Mouse (Mus musculus) thymus, adult 18-20 months (tissue): ENCODE measurements around the gene Psmd9.

Experiments
- DNase-seq, 2 experiments: peaks; one replicate each; pipeline ENCODE4 v3.0.0; 2022; ENCODE audit warnings: mixed read lengths in 2 of 2

Gene Psmd9

DNA sequence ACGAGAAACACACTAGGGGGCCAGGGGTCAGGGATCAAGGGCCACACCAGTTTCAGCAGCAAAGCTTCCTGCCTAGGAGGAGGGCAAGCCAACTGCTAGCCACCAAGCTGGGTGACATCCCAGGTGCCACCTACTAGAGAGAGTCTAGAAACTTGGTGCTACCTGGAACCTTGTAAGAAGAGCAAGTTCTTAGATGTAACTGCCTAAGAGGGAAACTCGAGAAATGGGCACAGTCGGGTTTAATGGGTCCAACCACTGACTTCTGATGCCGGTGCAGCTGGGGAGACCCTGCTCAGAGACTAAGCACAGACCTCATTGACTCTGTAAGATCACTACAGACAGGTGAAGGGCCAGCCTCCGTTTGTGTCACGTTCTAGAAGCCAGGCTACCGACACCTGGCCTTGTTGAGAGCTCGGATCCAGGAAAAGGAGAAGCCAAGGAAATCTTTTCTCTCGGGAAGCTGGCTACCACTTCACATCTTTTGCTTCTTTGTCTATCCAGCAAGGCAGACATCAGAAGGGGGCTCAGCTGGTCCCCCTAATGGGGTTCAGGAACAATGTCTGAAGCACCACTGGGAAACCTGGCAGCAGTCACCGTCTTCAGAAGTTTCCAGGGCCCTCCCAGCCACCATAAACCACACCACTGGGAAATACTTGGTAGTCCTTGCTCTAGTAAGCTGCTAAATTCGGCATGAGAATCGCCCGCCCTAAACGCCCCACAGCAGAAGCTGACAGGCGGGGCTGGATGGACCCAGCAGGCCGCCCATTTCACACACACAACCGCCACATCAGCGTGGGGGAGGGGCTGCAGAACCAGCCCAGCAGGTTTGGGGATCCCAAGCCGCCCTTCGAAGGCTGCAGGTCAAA, 31.9 kb upstream of the Psmd9 start:
- peak in 1 of 2 experiments; percentile 68 for DNase-seq

DNA sequence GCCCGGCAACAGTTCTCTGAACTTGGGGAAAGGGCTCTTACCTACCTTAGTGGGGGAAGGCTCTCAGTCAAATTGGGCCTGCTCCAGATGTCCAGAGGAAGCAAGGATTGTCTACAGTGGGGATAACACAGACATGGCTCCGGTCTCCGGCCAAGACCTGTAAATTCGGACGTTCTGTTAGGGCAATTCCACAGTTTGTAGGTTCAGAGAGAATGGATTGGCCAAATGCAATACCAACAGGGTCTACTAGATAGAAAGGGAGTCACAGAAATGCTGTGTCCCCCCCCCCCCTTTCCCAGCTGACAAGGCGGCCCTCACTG, 31.3 kb upstream of the Psmd9 start:
- DNase-seq, result no peak

DNA sequence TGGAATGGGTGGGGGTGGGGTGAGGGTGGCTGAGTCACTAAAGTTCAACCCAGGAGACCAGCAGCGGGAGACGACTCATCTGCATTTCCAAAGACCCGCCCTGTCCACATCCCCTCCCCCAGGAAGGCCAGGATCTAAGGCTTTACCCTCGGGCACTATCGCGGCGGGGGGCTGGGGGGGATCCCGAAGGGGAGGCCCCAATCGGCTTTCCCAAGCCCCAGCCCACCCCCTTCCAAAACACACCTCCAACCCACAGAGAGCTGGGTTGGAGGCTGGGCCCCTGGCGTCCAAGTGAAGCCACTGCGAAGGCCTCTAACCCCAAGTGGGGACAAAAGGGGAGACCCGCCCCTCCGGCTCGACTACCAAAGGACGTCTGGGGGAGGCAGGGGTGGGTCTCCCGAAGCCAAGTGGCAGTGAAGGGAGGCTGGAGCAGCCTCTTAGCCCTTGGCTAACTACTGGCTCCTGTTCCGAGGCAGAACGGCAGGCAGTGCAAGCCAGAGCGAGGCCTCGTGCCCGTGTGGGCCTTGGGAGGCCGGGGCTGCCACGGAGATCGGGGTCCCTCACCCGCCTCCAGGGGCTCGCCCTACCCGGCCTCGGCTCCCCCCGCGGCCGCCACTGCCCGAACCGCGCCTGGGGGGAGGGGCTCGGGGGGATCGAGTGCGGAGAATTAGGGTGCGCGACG, 30.8 kb upstream of the Psmd9 start:
- peak in 1 of 2 experiments; percentile 61 for DNase-seq

DNA sequence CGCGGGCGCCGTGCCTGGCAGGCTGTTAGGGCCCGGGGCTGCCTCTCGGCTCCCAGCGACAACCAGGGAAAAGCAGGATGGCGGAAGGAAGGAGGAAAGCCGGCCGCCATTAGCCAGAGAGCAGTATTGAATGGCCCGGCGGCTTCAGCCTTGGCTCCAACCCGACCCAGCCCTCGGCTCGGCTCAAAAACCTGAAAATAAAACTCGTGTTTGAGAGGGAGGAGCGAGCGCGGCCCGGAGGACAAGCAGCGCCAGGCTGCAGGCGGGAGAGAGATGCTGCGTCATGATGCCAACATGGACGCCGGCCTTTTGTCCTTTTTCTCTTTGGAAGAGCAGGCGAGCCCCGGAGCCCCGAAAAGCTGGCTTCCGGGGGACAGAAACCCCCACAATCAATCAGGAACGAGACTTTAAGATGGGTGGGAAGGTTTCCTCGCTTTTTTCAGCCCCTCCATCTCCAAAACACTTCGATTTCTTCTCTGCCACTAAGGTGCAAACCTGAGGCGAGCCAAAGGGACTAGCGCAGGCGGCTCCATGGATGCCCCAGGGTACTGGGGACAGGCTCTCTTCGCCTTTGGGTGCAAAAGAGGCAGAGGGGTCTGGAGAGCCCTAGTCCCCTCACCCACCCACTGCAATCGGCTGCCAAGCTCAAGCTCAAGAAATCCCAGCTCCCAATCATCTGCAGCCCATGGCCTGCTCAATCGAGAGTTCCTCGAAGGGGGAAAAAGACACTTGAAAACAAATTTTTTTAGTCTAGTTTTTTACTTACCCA, 30.1 kb upstream of the Psmd9 start:
- peak in 1 of 2 experiments; percentile 73 for DNase-seq

DNA sequence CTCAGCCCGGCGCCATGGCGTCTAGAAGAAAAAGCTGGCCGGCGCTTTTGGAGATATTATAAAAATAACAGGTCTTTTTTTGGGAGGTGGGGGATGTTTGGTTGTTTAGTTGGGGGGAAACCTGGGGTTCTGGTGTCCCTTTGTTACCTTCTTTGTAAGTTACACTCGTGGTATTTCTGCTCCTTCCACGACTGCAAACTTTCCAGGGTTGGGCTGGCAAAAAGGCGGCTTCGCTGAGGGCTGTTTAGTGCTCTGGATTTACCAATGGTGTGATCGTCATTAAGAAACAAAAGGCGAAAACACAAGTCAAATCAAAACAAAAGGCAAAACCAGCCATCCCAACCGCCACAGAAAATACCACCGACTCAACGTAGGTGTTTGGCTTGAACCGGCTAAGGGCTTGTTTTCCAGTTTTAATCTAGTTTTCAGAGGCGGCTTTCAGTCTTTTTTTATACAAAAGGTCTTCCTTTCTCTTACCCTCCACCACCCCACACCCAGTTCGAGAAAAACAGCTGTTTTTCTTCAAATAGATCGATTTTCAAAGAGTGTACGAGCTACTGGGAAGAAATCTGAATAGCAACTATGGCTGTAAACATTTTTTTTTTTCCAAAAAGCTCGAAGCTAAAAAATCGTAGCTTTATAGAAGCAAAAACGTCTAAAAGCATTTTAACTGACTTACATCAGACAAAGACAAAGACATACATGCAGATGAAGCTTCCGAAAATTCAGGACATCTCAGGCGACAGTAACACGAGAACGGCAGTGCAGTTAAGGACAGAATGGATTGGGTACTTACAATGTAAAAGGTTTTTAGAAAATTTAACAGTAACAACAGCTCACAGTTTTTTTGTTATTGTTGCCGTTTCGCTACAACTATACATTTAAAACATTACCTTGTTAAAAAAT, 29.2 kb upstream of the Psmd9 start:
- DNase-seq, result no peak

DNA sequence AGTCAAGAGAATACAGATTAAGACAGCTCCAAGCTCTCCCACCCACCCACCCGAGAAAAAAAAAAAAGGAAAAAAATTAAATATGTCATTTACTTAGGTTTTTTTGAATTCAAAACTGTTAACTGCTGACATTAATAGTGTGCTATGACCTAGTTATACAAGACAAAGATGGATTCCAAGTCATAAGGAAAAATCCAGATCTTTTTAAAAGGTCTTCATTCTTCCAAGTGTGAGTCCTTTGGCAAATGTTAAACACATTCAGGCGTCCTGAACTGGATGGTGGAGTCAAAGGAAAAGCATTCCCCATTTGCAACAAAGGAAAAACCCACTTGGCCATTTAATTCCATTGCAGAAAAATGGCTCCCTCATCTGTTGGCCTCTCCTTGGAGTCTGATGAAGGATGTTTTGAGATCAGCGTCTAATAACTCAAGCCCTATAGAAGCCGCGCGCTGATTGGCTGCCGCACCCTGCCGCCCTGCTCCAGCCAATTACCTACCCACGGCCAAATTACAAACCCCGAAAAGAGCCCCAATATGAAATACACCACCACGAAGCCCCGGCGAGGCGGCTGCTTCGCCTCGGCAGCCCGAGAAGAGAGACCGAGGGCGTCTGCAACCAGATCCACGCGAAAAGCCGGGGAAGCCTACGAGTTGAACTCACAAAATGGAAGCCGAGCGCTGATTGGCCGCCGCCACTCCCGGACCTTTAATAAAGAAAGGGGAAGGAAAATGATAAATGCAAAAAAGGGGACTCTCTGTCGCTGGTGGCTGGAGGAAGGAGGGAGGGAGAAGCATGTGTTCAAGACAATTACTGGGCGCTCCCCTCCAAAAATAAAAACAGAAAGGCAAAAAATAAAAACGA, 28.3 kb upstream of the Psmd9 start:
- DNase-seq, result peak; percentile 73 to 83

DNA sequence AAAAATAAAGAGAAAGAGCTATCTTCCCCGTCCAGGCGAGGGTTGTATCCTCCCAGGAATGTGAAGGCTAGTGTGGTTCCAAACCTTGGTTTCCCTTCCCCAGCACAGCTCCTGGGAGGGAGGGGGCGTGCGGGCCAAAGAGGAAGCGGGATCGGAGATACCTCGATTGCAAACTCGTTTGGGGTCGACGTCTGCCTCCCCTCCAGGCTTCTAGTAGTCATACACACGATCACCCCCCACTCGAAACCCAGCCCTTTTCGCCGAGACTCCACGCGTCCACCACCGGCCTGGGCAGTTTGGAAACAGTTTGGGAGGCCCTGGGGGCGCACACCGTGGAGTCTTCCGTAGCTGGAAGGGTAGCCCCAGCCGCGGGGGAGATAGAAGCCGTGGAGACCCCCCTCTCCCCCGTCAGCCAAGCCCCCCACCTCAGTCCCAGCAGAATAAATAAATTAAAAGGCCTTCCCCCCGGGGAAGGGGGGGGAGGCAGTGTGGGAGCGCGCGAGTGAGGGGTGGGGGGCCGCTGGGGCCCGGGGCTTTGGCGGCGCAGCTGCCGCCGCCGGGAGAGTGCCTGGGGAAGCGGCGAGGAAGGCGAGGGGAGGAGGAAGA, 27.6 kb upstream of the Psmd9 start:
- DNase-seq, result peak in 1 of 2 experiments; percentile 71

DNA sequence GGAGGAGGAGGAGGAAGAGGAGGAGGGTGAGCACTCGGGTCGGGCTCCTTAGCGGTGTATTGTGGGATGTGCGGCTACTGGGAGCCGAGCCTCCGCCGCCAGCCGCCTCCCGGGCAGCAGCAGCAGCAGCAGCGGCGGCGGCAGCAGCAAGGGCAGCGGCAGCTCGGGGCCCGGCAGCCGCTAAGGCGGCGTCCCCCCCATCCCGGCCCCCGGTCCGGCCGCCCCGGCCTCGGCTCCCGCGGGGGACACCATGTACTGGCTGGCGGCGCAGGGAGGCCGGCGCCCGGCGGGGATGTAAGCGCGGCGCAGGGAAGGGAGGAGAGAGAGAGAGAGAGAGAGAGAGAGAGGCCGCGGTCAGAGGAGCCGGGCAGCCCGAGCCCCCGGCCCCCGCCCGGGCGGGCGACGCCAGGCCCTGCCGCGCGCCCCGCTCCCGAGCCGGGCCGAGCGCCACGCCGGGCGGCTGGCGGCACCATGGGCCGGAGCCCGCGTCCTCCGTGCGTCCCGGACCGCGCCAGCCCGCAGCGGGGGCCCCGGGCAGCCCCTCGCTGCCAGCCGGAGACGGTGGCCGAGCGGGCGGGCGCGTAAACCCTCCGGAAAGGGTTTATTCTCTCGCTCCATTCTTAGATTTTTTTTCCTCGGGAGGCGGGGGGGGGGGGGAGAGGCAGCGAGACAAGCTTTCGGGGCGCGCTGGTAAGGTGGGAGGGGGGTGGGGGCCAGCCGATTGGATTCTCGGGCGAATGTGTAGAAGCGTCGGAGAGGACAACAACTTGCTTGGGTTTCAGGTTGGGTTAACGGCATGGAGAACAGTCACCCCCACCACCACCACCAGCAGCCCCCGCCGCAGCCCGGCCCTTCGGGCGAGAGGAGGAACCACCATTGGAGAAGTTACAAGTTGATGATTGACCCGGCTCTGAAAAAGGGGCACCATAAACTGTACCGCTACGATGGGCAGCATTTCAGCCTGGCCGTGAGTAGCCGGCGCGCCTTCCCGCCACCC, 26.8 kb upstream of the Psmd9 start, which contains the start of gene Setd1b:
Gene Setd1b (plus strand): TSS at position 33 of the 997 bp plus-strand sequence.
- DNase-seq, result peak; percentile 67 to 75

DNA sequence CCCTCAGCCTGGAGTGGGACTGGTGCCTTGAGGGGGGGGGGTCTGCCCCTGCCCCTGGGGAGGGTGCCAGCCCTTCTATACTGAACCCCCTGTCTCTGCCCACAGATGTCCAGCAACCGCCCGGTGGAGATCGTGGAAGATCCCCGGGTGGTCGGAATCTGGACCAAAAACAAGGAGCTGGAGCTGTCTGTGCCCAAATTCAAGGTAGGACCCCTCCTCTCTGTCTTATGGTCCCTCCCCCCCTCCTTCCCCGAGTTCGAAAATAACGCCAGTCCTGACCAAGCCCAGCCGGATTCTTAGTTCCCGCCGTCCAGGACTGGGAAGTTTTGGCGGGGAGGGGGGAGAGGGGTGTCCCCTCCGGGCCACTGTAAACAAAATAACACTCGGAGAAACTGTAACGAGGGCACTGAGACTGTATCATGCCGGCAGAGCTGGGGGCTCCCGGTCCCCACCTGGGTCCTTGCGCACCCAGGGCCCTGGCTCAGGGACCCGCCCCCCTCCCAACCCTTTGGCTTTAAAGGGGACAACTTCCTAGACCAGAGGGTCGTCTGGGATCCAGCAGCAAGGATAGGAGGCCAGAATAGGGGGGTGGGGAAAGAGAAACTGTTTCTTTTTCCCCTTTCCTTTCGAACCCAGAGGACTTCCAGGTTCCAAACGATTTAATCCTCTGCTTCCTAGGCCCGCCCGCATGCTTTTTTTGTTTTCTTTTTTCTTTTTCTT, 25.8 kb upstream of the Psmd9 start:
- no peak for DNase-seq

DNA sequence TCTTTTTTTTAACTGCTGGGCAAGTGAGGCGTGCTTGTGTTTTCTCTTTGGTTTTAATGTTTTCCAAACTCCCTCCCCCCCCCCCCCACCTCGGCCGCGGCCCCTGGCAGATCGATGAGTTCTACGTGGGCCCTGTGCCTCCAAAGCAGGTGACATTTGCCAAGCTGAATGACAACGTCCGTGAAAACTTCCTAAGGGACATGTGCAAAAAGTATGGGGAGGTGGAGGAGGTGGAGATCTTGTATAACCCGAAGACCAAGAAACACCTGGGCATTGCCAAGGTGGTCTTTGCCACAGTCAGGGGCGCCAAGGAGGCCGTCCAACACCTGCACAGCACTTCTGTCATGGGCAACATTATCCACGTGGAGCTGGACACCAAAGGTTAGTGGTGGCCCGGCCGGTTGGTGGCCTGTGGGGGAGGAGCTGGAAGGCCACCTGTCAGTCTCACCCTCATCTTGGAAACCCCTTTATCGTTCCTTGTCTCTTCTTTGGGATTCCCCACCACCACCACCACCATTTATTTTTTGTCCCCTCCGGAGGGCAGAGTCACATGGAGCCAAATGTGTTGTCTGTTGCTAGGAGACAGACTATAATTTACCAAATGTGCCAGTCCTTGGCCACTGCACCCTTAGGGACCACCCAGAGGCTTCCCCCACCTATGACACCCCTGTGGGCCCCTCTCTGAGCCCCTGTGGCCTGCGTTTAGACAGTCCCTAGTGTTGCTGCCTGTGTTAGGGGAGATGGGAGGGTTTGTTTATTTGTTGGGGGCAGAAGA, 25.1 kb upstream of the Psmd9 start:
- DNase-seq, result no peak

DNA sequence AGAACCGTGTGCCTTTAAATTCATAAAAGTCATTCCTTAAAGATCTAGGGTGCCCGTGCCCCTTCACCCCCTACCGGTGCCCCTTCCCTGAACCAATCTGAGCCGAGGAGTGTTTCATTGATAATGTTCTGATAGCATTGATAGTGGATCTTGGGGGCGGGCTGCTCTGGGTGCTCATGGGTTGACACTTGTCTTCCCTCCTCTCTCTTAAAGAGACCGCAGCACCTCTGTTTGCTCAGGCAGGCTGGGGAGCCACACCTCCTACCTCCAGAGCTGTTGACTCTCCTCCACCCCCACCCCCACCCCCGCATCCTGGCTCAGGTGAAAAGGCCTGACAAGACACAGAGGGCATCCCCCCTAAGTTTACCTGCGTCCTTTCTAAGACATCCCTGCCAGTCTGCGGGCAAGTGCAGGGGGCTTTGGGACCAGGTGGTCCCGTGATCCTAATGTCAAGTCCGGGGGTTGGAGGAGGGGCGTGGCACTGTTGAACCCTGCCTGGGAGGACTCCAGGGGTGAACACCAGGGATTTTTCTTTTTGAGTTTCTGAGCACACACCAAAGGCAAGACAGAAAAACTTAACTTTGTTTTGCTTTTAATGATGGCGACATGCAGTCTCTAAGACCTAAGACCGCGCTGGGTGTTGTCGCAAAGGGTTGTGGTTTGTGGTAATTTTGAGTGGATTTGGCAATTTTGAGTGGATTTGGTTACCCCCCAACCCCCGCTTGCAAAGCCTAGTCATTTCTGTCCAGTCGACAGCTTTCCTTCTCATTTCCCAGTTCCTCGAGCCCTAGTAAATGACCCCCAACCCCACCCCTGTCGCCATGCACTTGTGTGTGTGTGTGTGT, 24.2 kb upstream of the Psmd9 start:
- DNase-seq, result peak in 1 of 2 experiments; percentile 53

DNA sequence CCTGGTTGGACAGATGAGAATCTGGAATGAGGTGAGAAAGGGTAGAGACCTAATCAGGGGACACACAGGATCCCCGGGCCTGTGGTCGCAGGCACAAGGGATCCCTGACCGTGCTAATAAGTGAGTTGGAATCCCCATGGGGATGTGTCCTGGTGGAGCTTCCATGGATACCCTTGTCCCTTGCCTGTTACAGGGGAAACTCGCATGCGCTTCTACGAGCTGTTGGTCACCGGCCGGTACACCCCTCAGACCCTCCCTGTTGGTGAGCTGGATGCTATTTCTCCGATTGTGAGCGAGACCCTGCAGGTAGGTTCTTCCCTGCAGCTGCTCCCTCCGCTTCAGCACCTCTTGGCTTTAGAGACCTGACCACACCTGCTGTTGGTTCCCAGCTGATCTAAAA, 22.9 kb upstream of the Psmd9 start:
- no peak for DNase-seq

DNA sequence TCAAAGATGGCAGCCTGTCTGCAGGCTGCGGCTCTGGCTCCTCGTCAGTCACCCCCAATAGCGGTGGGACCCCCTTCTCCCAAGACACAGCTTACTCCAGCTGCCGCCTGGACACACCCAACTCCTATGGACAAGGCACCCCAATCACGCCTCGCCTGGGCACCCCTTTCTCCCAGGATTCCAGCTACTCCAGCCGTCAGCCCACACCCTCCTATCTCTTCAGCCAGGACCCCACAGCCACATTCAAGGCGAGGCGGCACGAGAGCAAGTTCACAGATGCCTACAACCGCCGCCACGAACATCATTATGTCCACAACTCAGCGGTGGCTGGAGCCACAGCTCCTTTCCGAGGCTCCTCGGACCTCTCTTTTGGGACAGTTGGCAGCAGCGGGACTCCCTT, 21.6 kb upstream of the Psmd9 start:
- DNase-seq, result no peak

DNA sequence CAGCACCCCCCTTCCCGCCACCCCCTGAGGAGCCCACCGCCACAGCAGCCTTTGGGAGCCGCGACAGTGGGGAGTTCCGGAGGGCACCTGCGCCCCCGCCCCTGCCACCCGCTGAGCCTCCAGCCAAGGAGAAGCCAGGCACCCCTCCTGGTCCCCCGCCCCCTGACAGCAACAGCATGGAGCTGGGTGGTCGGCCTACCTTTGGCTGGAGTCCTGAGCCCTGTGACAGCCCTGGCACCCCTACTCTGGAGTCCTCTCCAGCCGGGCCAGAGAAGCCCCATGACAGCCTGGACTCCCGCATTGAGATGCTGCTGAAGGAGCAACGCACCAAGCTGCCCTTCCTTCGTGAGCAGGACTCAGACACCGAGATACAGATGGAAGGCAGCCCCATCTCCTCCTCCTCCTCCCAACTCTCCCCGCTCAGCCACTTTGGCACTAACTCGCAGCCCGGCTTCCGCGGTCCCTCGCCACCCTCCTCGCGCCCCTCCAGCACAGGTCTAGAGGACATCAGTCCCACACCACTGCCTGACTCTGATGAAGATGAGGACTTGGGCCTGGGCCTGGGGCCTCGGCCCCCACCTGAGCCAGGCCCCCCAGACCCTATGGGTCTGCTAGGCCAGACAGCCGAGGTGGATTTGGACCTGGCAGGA, 21.0 kb upstream of the Psmd9 start:
- DNase-seq, result no peak

DNA sequence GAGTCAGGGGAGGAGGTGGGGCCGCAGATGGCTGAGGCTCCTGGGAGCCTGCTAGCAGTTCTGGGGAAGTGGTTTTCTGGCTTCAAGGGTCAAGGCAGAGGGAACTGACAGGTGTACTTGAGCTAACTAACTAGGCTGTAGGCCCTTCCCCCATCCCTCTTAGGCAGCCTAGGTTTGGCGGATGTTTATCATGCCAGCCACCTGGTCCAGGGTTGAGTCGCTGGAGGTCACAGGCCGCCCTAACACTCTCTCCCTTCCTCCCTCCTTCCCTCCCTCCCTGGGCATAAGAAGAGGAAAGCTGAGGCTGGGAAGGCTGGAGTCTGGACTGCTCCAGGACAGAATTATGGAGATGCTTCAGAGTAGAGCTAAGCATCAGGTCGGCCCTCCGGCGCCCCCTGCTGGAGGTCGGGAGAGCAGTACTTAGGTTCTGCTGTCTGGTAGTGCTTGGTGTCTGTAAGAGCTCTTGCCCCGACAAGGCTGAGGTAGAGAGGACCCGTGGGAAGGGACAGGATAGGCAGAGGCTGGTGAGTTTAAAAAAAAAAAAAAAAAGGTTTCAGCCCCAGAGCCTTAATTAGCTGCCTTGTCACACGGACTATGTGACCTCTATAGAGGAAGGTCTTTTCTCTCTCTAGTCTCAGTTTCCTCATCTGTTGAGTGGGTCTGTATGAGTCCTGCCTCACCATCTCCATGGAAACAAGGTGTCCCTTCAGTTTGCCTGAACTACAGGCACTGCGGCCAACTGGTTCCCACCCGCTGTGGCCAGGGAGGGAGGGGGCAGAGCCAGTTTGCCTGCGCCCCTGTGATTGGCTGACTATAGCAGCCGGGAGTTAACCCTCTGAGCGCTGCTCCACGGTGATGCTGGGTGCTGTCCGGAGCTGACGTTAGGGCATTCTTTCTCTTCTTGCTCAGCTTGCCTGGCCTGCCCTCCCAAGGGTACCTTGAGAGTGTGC, 19.5 kb upstream of the Psmd9 start:
- peak; percentile 75 to 88 for DNase-seq
